Mouse (Mus musculus) kidney, adult 8-10 months (tissue): ENCODE results near the gene Foxc2.
"Not testable (repeated sequence)": the region's sequence is repeated elsewhere in the genome, so short reads cannot be mapped to it uniquely, and the experiment has no call there.

ENCODE experiments used
- DNase-seq, 2 experiments: peaks; one replicate each; pipeline ENCODE4 v3.0.0; 2022

Gene Foxc2

DNA sequence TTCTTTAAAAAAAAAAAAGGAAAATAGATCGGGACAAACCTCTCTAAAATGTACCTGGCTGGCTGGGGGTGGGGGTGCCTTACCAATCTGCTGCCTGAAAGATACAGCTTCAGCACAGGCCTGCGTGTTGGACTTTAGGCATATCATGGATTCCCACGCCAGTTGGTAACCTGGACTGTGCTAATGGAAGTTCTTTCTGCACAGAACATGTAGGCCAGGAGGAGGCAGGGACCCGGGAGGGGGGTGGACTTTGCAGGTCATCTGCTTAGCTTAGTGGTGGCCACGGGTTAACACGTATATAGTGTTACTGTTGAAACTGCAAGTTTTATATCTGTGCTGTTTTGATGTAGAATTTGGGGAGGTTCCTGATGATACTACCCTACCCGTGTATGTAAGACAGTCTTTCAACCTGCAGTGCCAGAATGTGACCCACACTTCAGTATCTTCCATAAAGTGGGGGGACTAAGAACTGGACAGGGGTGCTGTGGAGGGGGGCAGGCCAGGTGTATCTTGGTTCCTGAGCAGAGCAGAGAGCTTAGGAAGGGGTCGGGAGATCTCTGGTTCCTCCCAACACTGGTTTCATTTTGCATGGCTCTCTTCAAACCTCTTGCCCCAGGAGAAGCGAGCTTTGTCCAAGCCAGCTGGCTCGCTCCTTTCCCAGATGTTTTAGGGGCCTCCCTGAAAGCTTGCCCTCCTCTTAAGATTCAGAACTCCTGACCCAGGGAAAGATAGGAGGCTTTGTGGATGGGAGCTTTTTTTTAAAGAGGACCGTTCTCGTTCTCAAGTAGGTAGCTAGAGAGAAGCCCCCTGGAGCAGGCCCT lies 3.9 kb downstream of the Foxc2 start:
- no peak for DNase-seq

GRCm38 (mm10) chr8:121120456-121121419 lies 4.8 kb downstream of the Foxc2 start:
- no peak for DNase-seq

GRCm38 (mm10) chr8:121121704-121122103 lies 5.7 kb downstream of the Foxc2 start:
- DNase-seq: no peak

DNA sequence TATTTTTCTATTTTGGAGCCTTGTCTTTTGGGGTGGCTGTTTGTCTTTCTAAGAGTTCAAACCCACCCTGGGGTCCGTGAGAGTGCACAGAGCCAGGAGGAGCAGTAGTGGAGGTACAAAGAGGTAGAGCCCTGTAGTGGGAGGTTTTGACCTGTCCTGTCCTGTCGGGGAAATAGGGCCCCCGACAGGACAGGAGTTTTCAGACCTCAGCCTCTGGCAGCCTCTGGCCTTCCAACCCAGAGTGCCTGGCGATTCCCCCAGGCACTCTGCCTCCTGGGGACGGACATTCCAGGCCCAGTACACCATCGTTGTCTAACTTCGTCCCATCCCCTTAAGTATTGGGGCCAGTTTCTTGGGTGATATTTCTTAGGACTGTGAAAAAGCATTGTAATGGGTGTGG lies 6.4 kb downstream of the Foxc2 start:
- no peak for DNase-seq

DNA sequence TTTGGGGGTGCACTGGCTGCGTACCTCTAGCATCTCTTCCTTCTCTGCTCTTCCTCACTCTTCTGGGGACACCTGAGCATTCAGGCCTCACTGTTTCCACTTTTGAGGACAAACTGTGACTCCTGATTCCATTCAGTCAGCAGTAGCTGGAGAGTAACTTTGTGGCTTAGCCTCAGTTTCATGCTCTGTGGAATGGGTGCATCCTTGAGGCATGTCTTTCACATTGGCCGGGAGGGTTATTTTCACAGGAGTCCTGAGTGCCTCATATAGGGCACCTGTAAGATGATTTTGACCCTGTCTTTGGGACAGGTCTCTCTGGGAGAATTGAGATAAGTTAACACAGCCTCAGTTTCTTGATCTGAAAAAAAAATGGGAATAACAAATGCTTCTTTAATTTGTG lies 7.1 kb downstream of the Foxc2 start:
- no peak for DNase-seq

- DNase-seq: no peak
These were observed 8.7 kb downstream of the Foxc2 start for GRCm38 (mm10) chr8:121124547-121125239.

- DNase-seq: peak; percentile 50 to 63
These were observed 9.4 kb downstream of the Foxc2 start for GRCm38 (mm10) chr8:121125311-121125876.

- no peak for DNase-seq
These were observed 10.2 kb downstream of the Foxc2 start for GRCm38 (mm10) chr8:121126191-121126590.

- DNase-seq: no peak
These were observed 10.7 kb downstream of the Foxc2 start for GRCm38 (mm10) chr8:121126694-121127093.

GRCm38 (mm10) chr8:121127291-121127701 lies 11.3 kb downstream of the Foxc2 start:
- DNase-seq: no peak

GRCm38 (mm10) chr8:121127756-121128375 lies 11.9 kb downstream of the Foxc2 start, which contains the start of gene Foxl1:
Gene Foxl1, plus strand, starts transcription at chr8:121127940.
- no peak for DNase-seq

DNA sequence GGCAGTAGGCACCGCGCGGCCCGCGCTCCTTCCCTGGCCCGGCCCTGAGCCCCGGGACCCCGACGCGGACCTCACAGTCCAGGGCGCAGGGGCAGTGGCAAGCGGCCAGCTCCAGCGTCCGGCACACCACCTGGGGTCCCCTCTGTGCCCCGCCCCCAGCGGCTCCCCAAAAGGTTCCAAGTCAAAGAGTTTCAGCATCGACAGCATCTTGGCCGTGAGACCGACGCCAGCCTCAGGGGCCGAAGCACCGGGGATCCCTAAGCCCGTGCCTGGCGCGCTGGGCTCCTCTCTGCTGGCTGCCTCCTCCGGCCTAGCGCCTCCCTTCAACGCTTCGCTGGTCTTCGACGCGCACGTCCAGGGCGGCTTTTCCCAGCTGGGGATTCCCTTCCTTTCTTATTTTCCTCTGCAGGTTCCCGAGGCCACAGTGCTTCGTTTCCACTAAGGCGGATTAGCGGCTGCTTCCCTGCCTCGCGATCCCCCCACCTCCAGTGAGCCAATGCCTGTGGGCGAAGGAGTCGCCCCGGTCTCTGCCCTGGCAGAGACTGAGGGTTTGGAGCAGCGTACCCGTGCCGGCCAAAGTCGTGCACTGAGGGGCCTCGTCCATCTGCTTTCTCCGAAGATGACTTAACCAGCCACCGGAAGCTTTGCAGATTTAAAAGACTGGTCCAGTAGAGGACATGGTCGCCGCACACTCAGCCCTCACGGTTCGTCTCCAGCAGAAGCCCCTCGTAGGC lies 12.7 kb downstream of the Foxc2 start:
- DNase-seq: no peak

GRCm38 (mm10) chr8:121129265-121129940 lies 13.4 kb downstream of the Foxc2 start:
- DNase-seq: no peak

- no peak for DNase-seq
These were observed 14.6 kb downstream of the Foxc2 start for GRCm38 (mm10) chr8:121130522-121130921.

- no peak for DNase-seq
These were observed 17.1 kb downstream of the Foxc2 start for GRCm38 (mm10) chr8:121132961-121133513.

GRCm38 (mm10) chr8:121134102-121134501 lies 18.1 kb downstream of the Foxc2 start:
- DNase-seq: no peak

GRCm38 (mm10) chr8:121134512-121134911 lies 18.5 kb downstream of the Foxc2 start:
- DNase-seq: no peak

- DNase-seq: no peak
These were observed 20.9 kb downstream of the Foxc2 start for GRCm38 (mm10) chr8:121136856-121137255.

DNA sequence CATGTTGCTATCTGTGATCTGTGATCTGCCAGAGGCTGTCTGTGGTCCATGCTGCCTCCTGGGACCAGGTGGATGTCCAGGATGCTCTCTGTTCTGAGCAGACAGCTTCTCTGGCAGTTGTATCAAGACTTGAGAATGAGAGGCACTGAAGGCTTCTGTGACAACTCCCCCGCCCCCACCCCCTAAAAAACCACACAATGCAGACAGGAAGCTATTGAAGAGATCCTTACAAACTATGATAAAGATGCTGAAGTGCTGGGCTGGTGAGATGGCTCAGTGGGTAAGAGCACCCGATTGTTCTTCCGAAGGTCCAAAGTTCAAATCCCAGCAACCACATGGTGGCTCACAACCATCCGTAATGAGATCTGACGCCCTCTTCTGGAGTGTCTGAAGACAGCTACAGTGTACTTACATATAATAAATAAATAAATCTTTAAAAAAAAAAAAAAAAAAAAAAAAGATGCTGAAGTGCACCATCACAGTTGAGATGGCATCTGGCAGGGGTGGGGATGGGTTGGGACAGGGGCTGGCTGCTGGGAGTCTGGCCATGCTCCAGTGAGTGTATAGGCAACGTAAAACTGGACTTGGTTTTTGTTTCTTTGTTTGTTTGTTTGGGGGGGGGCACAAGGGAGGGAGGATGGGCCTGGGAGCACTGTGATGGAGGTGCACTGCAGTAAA lies 29.6 kb downstream of the Foxc2 start:
- not testable (repeated sequence) for DNase-seq

DNA sequence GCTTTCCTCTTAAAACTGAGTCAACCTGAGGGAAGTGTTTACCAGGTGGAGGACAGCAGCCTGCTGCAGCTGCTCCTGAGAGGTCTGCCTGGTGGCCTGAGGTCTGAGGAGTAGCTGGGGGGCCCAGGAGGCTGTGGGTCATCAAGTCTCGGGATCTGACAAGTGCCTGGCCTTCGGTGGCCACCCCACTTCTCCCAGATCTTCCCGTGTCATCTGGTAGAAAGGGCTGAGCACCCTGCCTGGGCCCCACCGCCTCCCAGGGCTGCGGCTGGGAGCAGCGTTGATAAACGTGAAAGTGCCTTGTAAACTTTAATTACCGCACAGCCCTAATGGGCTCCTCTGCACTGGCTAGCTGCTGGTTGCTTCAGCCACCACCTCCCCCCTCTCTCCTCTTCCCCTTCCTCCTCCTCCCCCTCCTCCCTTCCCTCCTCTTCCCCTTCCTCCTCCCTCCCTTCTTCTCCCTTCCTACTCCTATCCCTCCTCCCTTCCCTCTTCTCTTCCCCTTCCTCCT lies 32.7 kb downstream of the Foxc2 start:
- DNase-seq: no peak
